Mouse (Mus musculus) liver, embryonic 14.5 days (tissue): ENCODE results near the gene Cacng6. TPM values are rescaled to one million over a fixed set of nuclear protein-coding genes. Genes with fewer than 3 reads are reported as not detected.
"Not testable (repeated sequence)": the region's sequence is repeated elsewhere in the genome, so short reads cannot be mapped to it uniquely, and the experiment has no call there.

Experiments used
- ATAC-seq: fragments of 200-750 bp; cut with Nextera tagmentation; 2 replicates; pipeline ENCODE4 v1.8.0; 2017; ENCODE audit warnings: moderate number of reproducible peaks, mild to moderate bottlenecking, moderate library complexity; ENCODE audit not compliant: insufficient read depth
- DNase-seq, 3 experiments: peaks; one replicate each; pipeline ENCODE4 v3.0.0-alpha.2; 2012 to 2013; ENCODE audit warnings: low read depth in 3 of 3, low spot score in 3 of 3
- H3K27ac ChIP-seq: fragments of 300-500 bp; sonication (generic); 2 replicates; pipeline ENCODE4 v1.5.1; 2014; ENCODE audit warnings: moderate library complexity, mild to moderate bottlenecking, control low read depth, inconsistent platforms
- H3K27me3 ChIP-seq: fragments of 300-500 bp; sonication (generic); 2 replicates; pipeline ENCODE4 v1.6.1; 2014; ENCODE audit warnings: mild to moderate bottlenecking, low read length, moderate library complexity; ENCODE audit not compliant: control insufficient read depth, insufficient read depth
- H3K36me3 ChIP-seq: fragments of 300-500 bp; sonication (generic); replicated peaks from 2 replicates; pipeline ENCODE4 v1.6.1; 2014; ENCODE audit warnings: low read depth; ENCODE audit not compliant: control insufficient read depth, insufficient read depth
- H3K4me1 ChIP-seq, 2 experiments: fragments of 200-500 bp in 1 of 2; fragments of 300-500 bp in 1 of 2; sonication (generic) in 1 of 2; replicated peaks; 2 replicates each; pipeline ENCODE4 v1.6.1; 2012 to 2014; ENCODE audit warnings: antibody characterized with exemption in 1 of 2, inconsistent platforms in 1 of 2, low read length in 1 of 2; ENCODE audit not compliant: control insufficient read depth in 2 of 2, insufficient read depth in 2 of 2
- H3K4me2 ChIP-seq: fragments of 300-500 bp; sonication (generic); 2 replicates; pipeline ENCODE4 v1.6.1; 2014; ENCODE audit warnings: low read depth, mild to moderate bottlenecking, control low read depth, moderate library complexity
- H3K4me3 ChIP-seq, 2 experiments: fragments of 200-500 bp in 1 of 2; fragments of 300-500 bp in 1 of 2; sonication (generic) in 1 of 2; 2 replicates each; pipeline ENCODE4 v1.5.1; 2012 to 2014; ENCODE audit warnings: low read depth in 2 of 2, low read length in 2 of 2, mild to moderate bottlenecking in 2 of 2, control low read depth in 1 of 2, inconsistent platforms in 1 of 2, moderate library complexity in 1 of 2; ENCODE audit not compliant: insufficient read depth in 1 of 2
- H3K9ac ChIP-seq: fragments of 300-500 bp; sonication (generic); replicated peaks from 2 replicates; pipeline ENCODE4 v1.6.1; 2014; ENCODE audit warnings: mild to moderate bottlenecking, control low read depth, moderate library complexity
- H3K9me3 ChIP-seq: fragments of 300-500 bp; sonication (generic); 2 replicates; pipeline ENCODE4 v1.6.1; 2016; ENCODE audit warnings: low read length, mixed read lengths; ENCODE audit not compliant: control insufficient read depth
- CTCF ChIP-seq: IDR thresholded peaks from 2 replicates; pipeline ENCODE4 v1.5.1; 2016; ENCODE audit warnings: antibody characterized with exemption, low read depth, control low read depth
- EP300 ChIP-seq: IDR thresholded peaks from 2 replicates; pipeline ENCODE4 v1.6.1; 2016; ENCODE audit warnings: antibody characterized with exemption, low read depth
- WGBS: fragments of 180-500 bp; shearing (Covaris S2); extraction: QIAGEN DNeasy Blood & Tissue Kit; methylation state at CpG from one replicate; pipeline ENCODE4 v1.1.7; 2014; ENCODE audit not compliant: insufficient replicate concordance; 5-methylcytosine and 5-hydroxymethylcytosine counted together
- polyA plus RNA-seq, 2 experiments: library from polyadenylated mRNA; depleted of rRNA in 1 of 2; stranded (reverse) in 1 of 2; unstranded in 1 of 2; fragments of >200 nt; fragmentation: Nextera tagmentation in 1 of 2; extraction: Ambion mirVana in 1 of 2; gene quantifications; 2 replicates each; pipeline versions ENCODE4 v1.2.1 to v1.2.3; 2012 to 2014

Gene Cacng6
- polyA plus RNA-seq, 2 experiments: not detected

DNA sequence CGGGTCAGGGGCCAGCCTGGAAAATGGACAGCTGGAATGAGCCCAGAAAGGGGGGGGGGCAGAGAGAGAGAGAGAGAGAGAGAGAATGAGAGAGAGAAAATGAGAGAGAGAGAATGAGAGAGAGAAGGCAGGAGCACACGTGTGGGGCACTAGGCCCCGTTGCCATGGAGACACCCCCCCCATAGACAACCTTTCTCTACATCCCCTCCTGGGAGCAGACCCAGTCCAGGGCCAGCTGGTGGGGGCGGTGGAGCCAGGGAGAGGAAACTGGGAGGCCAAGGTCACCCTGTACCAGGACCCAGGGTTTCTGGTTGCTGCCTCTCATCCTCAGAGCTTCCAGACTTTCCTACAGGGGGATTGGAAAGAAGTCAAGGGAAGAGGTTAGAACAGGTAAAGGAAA is 32.2 kb upstream of the Cacng6 start:
- Histone ChIP-seq H3K9me3 (no peaks in the 10 kb centered on the region), H3K9ac (no peak overlapping the region), H3K4me3 (no peak overlapping the region), H3K27me3 (no peaks in the 10 kb centered on the region), H3K4me1 (no peaks in the 10 kb centered on the region), H3K4me2 (no peak overlapping the region), H3K36me3 (no peaks in the 10 kb centered on the region), H3K27ac (no peak overlapping the region)
- ATAC-seq: no peak
- no peak for DNase-seq
- TF ChIP-seq EP300 (no peak), CTCF (no peak)
- 37% methylated on average over 4 of the region's 4 CpGs for WGBS

DNA sequence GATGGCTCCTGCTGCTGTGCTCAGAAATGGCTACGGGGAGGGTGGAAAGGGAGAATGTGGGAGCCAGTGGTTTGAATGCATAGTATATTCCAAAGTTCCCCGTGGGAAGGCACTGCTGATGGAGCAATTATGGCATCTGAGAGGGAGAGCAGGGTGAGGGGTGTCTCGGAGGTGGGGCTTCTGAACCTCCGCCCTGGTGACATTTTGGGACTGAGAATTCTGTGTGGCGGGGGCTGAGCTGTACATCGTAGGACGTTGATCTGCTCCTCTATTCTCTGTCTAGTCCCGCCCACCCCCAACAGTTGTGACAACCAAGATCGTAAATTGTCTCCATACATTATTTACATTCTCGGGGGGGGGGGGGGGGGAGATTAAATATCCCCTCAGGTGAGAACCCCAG is 26.6 kb upstream of the Cacng6 start:
- H3K9ac ChIP-seq: no peak overlapping the region
- DNase-seq: no peak
- no peak overlapping the region for H3K4me3 ChIP-seq
- no peaks in the 10 kb centered on the region for H3K36me3 ChIP-seq
- H3K4me2 ChIP-seq: no peak overlapping the region
- TF ChIP-seq CTCF (no peak), EP300 (no peak)
- H3K4me1 ChIP-seq: no peaks in the 10 kb centered on the region
- no peak overlapping the region for H3K27ac ChIP-seq
- WGBS: 60% methylated on average over 10 of the region's 10 CpGs
- H3K27me3 ChIP-seq: no peaks in the 10 kb centered on the region
- no peaks in the 10 kb centered on the region for H3K9me3 ChIP-seq
- no peak for ATAC-seq

DNA sequence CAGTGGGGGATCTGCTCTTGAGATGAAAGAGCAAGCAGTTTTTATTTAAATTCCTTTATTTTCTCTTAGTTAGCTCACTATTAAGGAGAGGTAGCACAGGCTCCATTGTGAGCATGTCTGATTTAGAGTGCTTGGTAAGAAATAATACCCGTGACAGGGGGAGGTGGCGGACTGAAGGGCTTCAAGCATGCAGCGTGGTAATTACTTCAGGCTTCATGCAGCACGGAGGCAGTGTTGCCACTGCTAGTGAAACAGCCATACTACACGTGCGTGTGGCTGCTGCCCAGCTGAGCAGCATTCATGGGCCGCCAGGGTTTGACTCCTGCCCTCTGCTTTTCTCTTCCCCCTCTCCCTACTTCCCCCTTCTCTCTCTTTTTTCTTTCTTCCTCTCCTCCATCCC is 26.2 kb upstream of the Cacng6 start:
- no peaks in the 10 kb centered on the region for H3K27me3 ChIP-seq
- no peak overlapping the region for H3K9ac ChIP-seq
- WGBS: 53% methylated on average over 7 of the region's 7 CpGs
- DNase-seq (no peak), ATAC-seq (no peak)
- H3K9me3 ChIP-seq: no peaks in the 10 kb centered on the region
- H3K27ac ChIP-seq: no peak overlapping the region
- no peaks in the 10 kb centered on the region for H3K4me1 ChIP-seq
- H3K4me3 ChIP-seq: no peak overlapping the region
- H3K4me2 ChIP-seq: no peak overlapping the region
- no peak for TF ChIP-seq EP300
- no peak for TF ChIP-seq CTCF
- H3K36me3 ChIP-seq: no peaks in the 10 kb centered on the region

DNA sequence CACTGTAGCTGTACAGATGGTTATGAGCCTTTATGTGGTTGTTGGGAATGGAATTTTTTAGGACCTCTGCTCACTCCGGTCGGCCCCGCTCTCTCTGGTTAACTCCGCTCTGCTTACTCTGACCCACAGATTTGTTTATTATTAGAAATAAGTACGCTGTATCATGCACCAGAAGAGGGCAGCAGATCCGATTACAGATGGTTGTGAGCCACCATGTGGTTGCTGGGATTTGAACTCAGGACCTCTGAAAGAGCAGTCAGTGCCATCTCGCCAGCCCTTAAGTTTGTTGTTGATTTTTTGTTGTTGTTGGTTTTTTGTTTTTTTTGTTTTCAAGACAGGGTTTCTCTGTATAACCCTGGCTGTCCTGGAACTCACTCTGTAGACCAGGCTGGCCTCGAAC is 25.6 kb upstream of the Cacng6 start:
- not testable (repeated sequence) for H3K4me2 ChIP-seq, H3K36me3 ChIP-seq, H3K9ac ChIP-seq, H3K4me1 ChIP-seq, DNase-seq, H3K27ac ChIP-seq, H3K4me3 ChIP-seq, H3K27me3 ChIP-seq, H3K9me3 ChIP-seq, ATAC-seq
- WGBS: 75% methylated on average over 8 of the region's 8 CpGs

DNA sequence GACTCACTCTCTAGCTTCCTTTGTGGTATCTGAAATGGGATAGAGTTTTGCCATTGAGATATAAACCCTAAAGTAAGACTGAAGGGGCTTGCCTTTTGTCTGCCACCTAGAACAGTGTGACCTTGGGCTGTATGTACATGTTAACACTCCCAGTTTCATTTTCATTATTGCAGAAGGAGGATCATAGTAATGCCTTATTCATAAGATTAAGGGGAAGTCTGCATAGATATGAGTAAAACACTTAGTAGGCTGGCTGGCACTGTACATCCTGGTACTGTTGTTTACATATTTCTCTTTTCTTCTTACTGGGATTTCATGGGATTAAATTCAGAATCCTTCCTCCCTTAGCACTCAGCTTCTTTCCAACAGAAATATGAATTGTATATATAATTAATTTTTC is 24.1 kb upstream of the Cacng6 start:
- no peak overlapping the region for H3K9ac ChIP-seq
- no peak overlapping the region for H3K27ac ChIP-seq
- H3K4me3 ChIP-seq: no peak overlapping the region
- TF ChIP-seq CTCF (no peak), EP300 (no peak)
- no peak overlapping the region for H3K4me2 ChIP-seq
- ATAC-seq (no peak), DNase-seq (no peak)
- H3K4me1 ChIP-seq: no peaks in the 10 kb centered on the region
- no peaks in the 10 kb centered on the region for H3K27me3 ChIP-seq
- H3K9me3 ChIP-seq: no peaks in the 10 kb centered on the region
- no peaks in the 10 kb centered on the region for H3K36me3 ChIP-seq
